Mouse (Mus musculus) liver, embryonic 15.5 days (tissue): ENCODE data around the gene Ankle1. TPM values are rescaled to one million over a fixed set of nuclear protein-coding genes. Genes with fewer than 3 reads are reported as not detected.
"Not testable (repeated sequence)": the region's sequence is repeated elsewhere in the genome, so short reads cannot be mapped to it uniquely, and the experiment has no call there.

ENCODE experiments used
- ATAC-seq: fragments of 200-750 bp; cut with Nextera tagmentation; 2 replicates; pipeline ENCODE4 v1.8.0; 2017; ENCODE audit warnings: moderate number of reproducible peaks, mild to moderate bottlenecking, moderate library complexity; ENCODE audit not compliant: insufficient read depth
- H3K27ac ChIP-seq: fragments of 300-500 bp; sonication (generic); replicated peaks from 2 replicates; pipeline ENCODE4 v1.5.1; 2015; ENCODE audit warnings: mild to moderate bottlenecking, inconsistent platforms
- H3K27me3 ChIP-seq: fragments of 300-500 bp; sonication (generic); 2 replicates; pipeline ENCODE4 v1.6.1; 2015; ENCODE audit warnings: mild to moderate bottlenecking, inconsistent platforms
- H3K36me3 ChIP-seq: fragments of 300-500 bp; sonication (generic); replicated peaks from 2 replicates; pipeline ENCODE4 v1.6.1; 2015; ENCODE audit warnings: moderate library complexity, mild to moderate bottlenecking, inconsistent platforms
- H3K4me1 ChIP-seq: fragments of 300-500 bp; sonication (generic); replicated peaks from 2 replicates; pipeline ENCODE4 v1.6.1; 2015; ENCODE audit warnings: inconsistent platforms
- H3K4me2 ChIP-seq: fragments of 300-500 bp; sonication (generic); 2 replicates; pipeline ENCODE4 v1.6.1; 2015; ENCODE audit warnings: moderate library complexity, mild to moderate bottlenecking, inconsistent platforms
- H3K4me3 ChIP-seq: fragments of 300-500 bp; sonication (generic); replicated peaks from 2 replicates; pipeline ENCODE4 v1.5.1; 2015; ENCODE audit warnings: mild to moderate bottlenecking, inconsistent platforms
- H3K9ac ChIP-seq: fragments of 300-500 bp; sonication (generic); 2 replicates; pipeline ENCODE4 v1.6.1; 2015; ENCODE audit warnings: moderate library complexity, mild to moderate bottlenecking, inconsistent platforms
- H3K9me3 ChIP-seq: fragments of 300-500 bp; sonication (generic); replicated peaks from 2 replicates; pipeline ENCODE4 v1.6.1; 2016; ENCODE audit warnings: inconsistent platforms
- WGBS: fragments of 180-500 bp; shearing (Covaris S2); methylation state at CpG from one replicate; pipeline ENCODE4 v1.1.7; 2015; ENCODE audit warnings: mixed read lengths; ENCODE audit not compliant: insufficient replicate concordance; 5-methylcytosine and 5-hydroxymethylcytosine counted together
- polyA plus RNA-seq: library from polyadenylated mRNA; unstranded; fragments of >200 nt; fragmentation: Nextera tagmentation; extraction: Ambion mirVana; gene quantifications from 2 replicates; pipeline ENCODE4 v1.2.1, GENCODE M21; 2015

Gene Ankle1
- polyA plus RNA-seq, 1 experiment from 2014 or later = 42.0 TPM

DNA sequence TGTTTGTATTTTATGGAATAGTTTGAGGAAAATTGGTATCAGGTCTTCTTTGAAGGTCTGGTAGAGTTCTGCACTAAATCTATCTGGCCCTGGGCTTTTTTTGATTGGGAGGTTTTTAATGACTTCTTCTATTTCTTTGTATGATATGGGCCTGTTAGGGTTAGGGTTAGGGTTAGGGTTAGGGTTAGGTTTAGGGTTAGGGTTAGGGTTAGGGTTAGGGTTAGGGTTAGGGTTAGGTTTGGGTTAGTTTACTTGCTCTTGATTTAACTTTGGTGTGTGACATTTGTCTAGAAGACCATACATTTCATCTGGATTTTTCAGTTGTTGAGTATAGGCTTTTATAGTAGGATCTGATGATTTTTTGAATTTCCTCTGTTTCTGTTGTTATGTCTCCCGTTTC is 27.1 kb downstream of the Ankle1 start:
- H3K36me3 ChIP-seq, H3K4me1 ChIP-seq, H3K4me3 ChIP-seq, H3K9me3 ChIP-seq, H3K9ac ChIP-seq, H3K27ac ChIP-seq, H3K4me2 ChIP-seq, ATAC-seq, H3K27me3 ChIP-seq: not testable (repeated sequence)
- 63% methylated on average over 1 of the region's 1 CpGs for WGBS

DNA sequence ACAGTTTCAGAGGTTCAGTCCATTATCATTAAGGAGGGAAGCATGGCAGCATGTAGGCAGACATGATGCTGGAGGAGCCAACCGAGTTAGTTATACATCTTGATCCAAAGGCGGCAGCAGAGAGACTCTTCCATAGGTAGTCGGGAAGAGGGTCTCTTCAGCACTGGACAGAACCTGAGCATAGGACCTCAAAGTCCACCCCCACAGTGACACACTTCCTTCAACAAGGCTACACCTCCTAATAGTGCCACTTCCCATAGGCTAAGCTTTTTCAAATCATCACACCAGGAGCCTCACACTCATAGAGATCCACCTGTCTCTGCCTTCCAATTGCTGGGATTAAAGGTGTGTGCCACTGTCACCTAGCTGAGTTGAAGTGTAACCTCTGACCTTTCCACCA is 31.2 kb downstream of the Ankle1 start:
- H3K4me3 ChIP-seq = no peak overlapping the region
- no peaks in the 10 kb centered on the region for H3K9me3 ChIP-seq
- peaks cover 6% of the 10 kb centered on the region for H3K27me3 ChIP-seq
- no peaks in the 10 kb centered on the region for H3K36me3 ChIP-seq
- no peak overlapping the region for H3K4me2 ChIP-seq
- no peak overlapping the region for H3K27ac ChIP-seq
- ATAC-seq = no peak
- no peak overlapping the region for H3K9ac ChIP-seq
- H3K4me1 ChIP-seq = no peaks in the 10 kb centered on the region
- 43% methylated on average over 3 of the region's 3 CpGs for WGBS

GRCm38 (mm10) chr8:71441404-71441803 is 35.6 kb downstream of the Ankle1 start:
- no peak overlapping the region for H3K27ac ChIP-seq
- no peaks in the 10 kb centered on the region for H3K36me3 ChIP-seq
- no peaks in the 10 kb centered on the region for H3K4me1 ChIP-seq
- no peak for ATAC-seq
- peaks cover 12% of the 10 kb centered on the region for H3K27me3 ChIP-seq
- no peak overlapping the region for H3K4me3 ChIP-seq
- H3K4me2 ChIP-seq = no peak overlapping the region
- H3K9ac ChIP-seq = no peak overlapping the region
- no peaks in the 10 kb centered on the region for H3K9me3 ChIP-seq
- 3% methylated on average over 7 of the region's 7 CpGs for WGBS

DNA sequence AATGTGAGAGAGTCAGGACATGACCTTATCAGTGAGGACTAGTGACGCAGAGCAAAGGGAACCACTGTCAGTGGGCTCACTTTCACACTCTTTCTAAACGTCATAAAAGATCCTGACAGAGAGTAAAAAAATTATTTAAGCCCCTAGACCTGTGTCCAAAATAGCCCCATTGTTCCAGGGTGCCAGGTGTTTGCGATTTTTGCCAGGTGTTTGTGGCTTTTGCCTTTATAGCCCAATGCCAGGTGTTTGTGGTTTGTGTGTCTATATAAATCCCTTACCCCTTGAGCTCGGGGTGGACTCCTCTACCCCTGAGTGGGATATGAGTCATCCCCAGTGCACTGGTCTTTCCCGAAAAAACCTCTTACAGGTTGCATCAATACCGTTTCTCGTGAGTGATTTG is 39.3 kb downstream of the Ankle1 start:
- Histone ChIP-seq H3K36me3 (no peaks in the 10 kb centered on the region), H3K9me3 (no peaks in the 10 kb centered on the region), H3K27me3 (peaks cover 8% of the 10 kb centered on the region), H3K4me1 (no peaks in the 10 kb centered on the region), H3K9ac (no peak overlapping the region), H3K27ac (no peak overlapping the region), H3K4me3 (no peak overlapping the region), H3K4me2 (no peak overlapping the region)
- no peak for ATAC-seq
- WGBS = 60% methylated on average over 7 of the region's 7 CpGs

GRCm38 (mm10) chr8:71451337-71451736 is 45.5 kb downstream of the Ankle1 start:
- ATAC-seq = no peak
- WGBS = 68% methylated on average over 4 of the region's 4 CpGs
- Histone ChIP-seq H3K9ac (no peak overlapping the region), H3K9me3 (no peaks in the 10 kb centered on the region), H3K27me3 (peaks cover 11% of the 10 kb centered on the region; the same call in 1 of the 2 replicates), H3K4me1 (no peaks in the 10 kb centered on the region), H3K4me2 (no peak overlapping the region), H3K4me3 (no peak overlapping the region), H3K27ac (no peak overlapping the region), H3K36me3 (no peaks in the 10 kb centered on the region)

- H3K9ac ChIP-seq = no peak overlapping the region
- H3K36me3 ChIP-seq = no peaks in the 10 kb centered on the region
- H3K9me3 ChIP-seq = no peaks in the 10 kb centered on the region
- H3K27ac ChIP-seq = no peak overlapping the region
- no peak overlapping the region for H3K4me3 ChIP-seq
- no peak for ATAC-seq
- no peak overlapping the region for H3K4me2 ChIP-seq
- H3K27me3 ChIP-seq = peaks cover 13% of the 10 kb centered on the region; the same call in 1 of the 2 replicates
- 47% methylated on average over 11 of the region's 11 CpGs for WGBS
- H3K4me1 ChIP-seq = peaks cover 2% of the 10 kb centered on the region
Measured at GRCm38 (mm10) chr8:71451777-71452176, 46.0 kb downstream of the Ankle1 start.

DNA sequence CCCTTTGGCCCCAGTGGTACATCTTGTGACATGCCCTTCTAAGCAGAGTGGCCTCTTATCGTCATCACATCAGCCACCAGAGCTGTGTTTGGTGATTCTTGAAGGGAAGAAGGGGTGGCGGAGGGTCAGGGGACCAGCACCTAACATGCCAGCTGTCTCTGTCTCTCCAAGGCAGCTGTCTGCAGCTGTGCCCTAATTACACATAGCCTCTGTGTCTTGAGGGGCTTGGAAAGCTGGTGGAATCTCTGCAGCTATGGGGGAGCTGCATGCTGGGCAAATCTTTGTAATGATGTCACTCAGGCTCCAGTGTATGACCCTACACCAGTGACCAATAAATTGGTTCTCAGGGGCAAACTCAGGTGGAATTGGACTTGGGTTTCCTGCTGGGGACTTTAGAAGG is 46.9 kb downstream of the Ankle1 start:
- Histone ChIP-seq H3K4me1 (peaks cover 6% of the 10 kb centered on the region), H3K27ac (no peak overlapping the region), H3K4me2 (no peak overlapping the region), H3K36me3 (no peaks in the 10 kb centered on the region), H3K9me3 (no peaks in the 10 kb centered on the region), H3K4me3 (no peak overlapping the region), H3K9ac (no peak overlapping the region), H3K27me3 (peaks cover 14% of the 10 kb centered on the region; the same call in 1 of the 2 replicates)
- WGBS = 56% methylated on average over 2 of the region's 2 CpGs
- ATAC-seq = no peak

GRCm38 (mm10) chr8:71454668-71455067 is 48.9 kb downstream of the Ankle1 start:
- WGBS = 63% methylated on average over 8 of the region's 8 CpGs
- H3K36me3 ChIP-seq = no peaks in the 10 kb centered on the region
- H3K27me3 ChIP-seq = peaks cover 14% of the 10 kb centered on the region; the same call in 1 of the 2 replicates
- H3K4me2 ChIP-seq = no peak overlapping the region
- ATAC-seq = no peak
- H3K9me3 ChIP-seq = no peaks in the 10 kb centered on the region
- H3K9ac ChIP-seq = no peak overlapping the region
- H3K27ac ChIP-seq = no peak overlapping the region
- H3K4me3 ChIP-seq = no peak overlapping the region
- peaks cover 6% of the 10 kb centered on the region for H3K4me1 ChIP-seq

- Histone ChIP-seq H3K36me3 (peaks cover 8% of the 10 kb centered on the region; the same call in 1 of the 2 replicates), H3K4me3 (no peak overlapping the region), H3K4me1 (peaks cover 7% of the 10 kb centered on the region), H3K9me3 (no peaks in the 10 kb centered on the region), H3K4me2 (no peak overlapping the region), H3K27ac (no peak overlapping the region), H3K9ac (no peak overlapping the region), H3K27me3 (peaks cover 14% of the 10 kb centered on the region; the same call in 1 of the 2 replicates)
- peak; percentile 60; the same call in 1 of the 2 replicates for ATAC-seq
- WGBS = 51% methylated on average over 22 of the region's 22 CpGs
Measured at GRCm38 (mm10) chr8:71456906-71457305, 51.1 kb downstream of the Ankle1 start.

DNA sequence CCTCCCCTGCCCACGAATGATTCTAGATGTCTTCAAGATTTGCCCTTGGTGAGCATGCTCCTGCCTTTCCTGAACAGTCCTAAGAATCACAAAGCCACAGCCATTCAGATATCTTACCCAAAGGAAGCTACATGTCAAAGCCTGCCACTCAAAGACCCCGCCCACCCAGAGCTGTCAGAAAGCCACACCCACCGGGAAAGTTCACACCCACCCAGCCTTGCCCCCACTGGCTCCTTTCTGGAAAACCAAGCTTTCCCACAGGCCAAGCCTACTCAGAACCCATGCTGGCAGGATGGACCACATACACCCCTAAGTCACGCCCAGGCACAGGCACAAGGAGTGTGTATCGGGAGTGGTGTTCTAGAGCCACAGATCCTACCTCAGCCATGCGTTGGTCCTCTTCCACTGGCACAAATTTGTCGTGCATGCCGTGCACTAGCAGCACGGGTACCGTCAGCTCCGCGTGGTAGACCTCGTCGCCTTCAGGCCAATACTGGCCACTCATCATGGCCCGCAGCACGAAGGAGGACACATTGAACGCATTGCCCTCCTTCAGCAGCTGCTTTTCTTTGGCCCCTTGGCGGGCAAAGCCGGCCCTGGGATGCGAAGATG is 52.0 kb downstream of the Ankle1 start:
- H3K27ac ChIP-seq = no peak overlapping the region
- no peak for ATAC-seq
- H3K9ac ChIP-seq = no peak overlapping the region
- peaks cover 15% of the 10 kb centered on the region for H3K4me1 ChIP-seq
- H3K4me3 ChIP-seq = no peak overlapping the region
- no peak overlapping the region for H3K4me2 ChIP-seq
- WGBS = 76% methylated on average over 20 of the region's 20 CpGs
- H3K36me3 ChIP-seq = peaks cover 8% of the 10 kb centered on the region; the same call in 1 of the 2 replicates
- H3K9me3 ChIP-seq = no peaks in the 10 kb centered on the region
- peaks cover 6% of the 10 kb centered on the region; the same call in 1 of the 2 replicates for H3K27me3 ChIP-seq
